Mouse (Mus musculus) intestine, postnatal 0 days (tissue): ENCODE measurements at regions not wholly inside any gene's neighbourhood (a gene's known extent, or its start where the extent isn't known, plus 50 kb on each side); places are given as distances from the start of the nearest gene placed in this dataset.
"Not testable (repeated sequence)": the region's sequence is repeated elsewhere in the genome, so short reads cannot be mapped to it uniquely, and the experiment has no call there.

Experiments used
- ATAC-seq: fragments of 200-750 bp; cut with Nextera tagmentation; 2 replicates; pipeline ENCODE4 v1.8.0; 2017; ENCODE audit warnings: mild to moderate bottlenecking, moderate TSS enrichment, moderate library complexity
- H3K27ac ChIP-seq: fragments of 300-500 bp; sonication (generic); 2 replicates; pipeline ENCODE4 v1.5.1; 2014; ENCODE audit warnings: mild to moderate bottlenecking, low read depth, low read length, moderate library complexity
- H3K27me3 ChIP-seq: fragments of 300-500 bp; sonication (generic); replicated peaks from 2 replicates; pipeline ENCODE4 v1.6.1; 2014; ENCODE audit warnings: low read length, mixed read lengths; ENCODE audit not compliant: control insufficient read depth, insufficient read depth
- H3K36me3 ChIP-seq: fragments of 300-500 bp; sonication (generic); 2 replicates; pipeline ENCODE4 v1.6.1; 2014; ENCODE audit warnings: mild to moderate bottlenecking, moderate library complexity; ENCODE audit not compliant: control insufficient read depth, insufficient read depth
- H3K4me1 ChIP-seq: fragments of 300-500 bp; sonication (generic); replicated peaks from 2 replicates; pipeline ENCODE4 v1.6.1; 2014; ENCODE audit warnings: antibody characterized with exemption, low read length, mixed read lengths; ENCODE audit not compliant: control insufficient read depth, insufficient read depth
- H3K4me2 ChIP-seq: fragments of 300-500 bp; sonication (generic); replicated peaks from 2 replicates; pipeline ENCODE4 v1.6.1; 2014; ENCODE audit warnings: low read depth, mild to moderate bottlenecking, moderate library complexity
- H3K4me3 ChIP-seq: fragments of 300-500 bp; sonication (generic); 2 replicates; pipeline ENCODE4 v1.5.1; 2014; ENCODE audit warnings: low read depth, low read length
- H3K9ac ChIP-seq: fragments of 300-500 bp; sonication (generic); 2 replicates; pipeline ENCODE4 v1.6.1; 2014; ENCODE audit warnings: mild to moderate bottlenecking, low read depth, low read length
- H3K9me3 ChIP-seq: fragments of 300-500 bp; sonication (generic); 2 replicates; pipeline ENCODE4 v1.6.1; 2016; ENCODE audit warnings: mixed run types; ENCODE audit not compliant: control insufficient read depth
- CTCF ChIP-seq: sonication (generic); IDR thresholded peaks from 2 replicates; pipeline ENCODE4 v1.5.1; 2016; ENCODE audit warnings: low read depth, mild to moderate bottlenecking, control low read depth, antibody characterized with exemption, moderate library complexity
- WGBS: fragments of 180-500 bp; shearing (Covaris S2); extraction: QIAGEN DNeasy Blood & Tissue Kit; methylation state at CpG from one replicate; pipeline ENCODE4 v1.1.7; 2014; 5-methylcytosine and 5-hydroxymethylcytosine counted together

DNA sequence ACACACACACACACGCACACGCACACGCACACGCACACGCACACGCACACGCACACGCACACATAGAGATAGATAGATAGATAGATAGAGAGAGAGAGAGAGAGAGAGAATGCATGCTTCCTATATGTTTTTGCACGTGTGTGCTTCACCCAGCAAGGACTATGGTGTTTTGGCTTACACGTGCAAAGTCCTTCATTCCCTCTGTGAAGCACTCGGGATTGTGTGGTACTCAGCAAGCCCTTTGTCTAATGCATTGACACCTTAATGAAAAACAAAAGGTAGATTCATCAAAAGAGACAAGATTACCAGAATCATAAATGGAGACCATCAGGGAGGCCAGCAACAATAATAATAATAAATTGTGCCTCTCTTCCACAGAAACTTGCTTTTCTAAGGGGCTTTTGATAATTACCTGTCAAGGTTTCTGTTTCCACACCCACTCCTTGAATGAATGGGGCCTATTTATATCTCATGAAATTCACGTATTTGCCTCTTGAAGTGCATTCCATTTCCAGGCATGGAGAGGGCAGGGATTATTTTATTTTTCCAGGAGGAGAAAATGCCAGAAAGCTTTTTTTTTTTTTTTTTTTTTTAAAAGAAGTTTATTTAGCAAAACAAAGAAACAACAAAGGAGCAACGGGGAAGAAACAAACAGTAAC is 93.0 kb downstream of the Btg1 start:
- TF ChIP-seq CTCF: no peak

DNA sequence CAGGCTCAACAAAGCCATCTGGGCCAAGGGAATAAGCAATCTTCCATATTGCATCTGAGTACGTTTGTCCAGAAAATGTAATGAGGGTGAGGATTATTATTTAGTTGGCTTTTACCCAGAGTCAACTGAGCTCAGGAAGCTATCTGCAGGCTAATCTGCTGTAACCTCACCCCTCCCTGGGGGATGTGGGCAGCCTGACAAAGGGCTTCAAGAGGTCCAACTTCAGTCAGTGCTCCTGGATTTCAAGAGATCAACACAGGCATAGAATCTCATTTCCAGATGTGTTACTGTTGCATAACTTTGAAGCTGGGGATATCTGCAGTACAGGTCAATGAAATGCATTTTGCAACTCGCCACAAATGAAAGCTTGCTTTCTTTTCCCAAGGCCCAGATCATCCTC is 95.2 kb downstream of the Btg1 start:
- no peak overlapping the region for H3K9ac ChIP-seq
- H3K27me3 ChIP-seq: no peaks in the 10 kb centered on the region
- no peaks in the 10 kb centered on the region for H3K9me3 ChIP-seq
- H3K27ac ChIP-seq: no peak overlapping the region
- no peaks in the 10 kb centered on the region for H3K36me3 ChIP-seq
- ATAC-seq: no peak
- no peak overlapping the region for H3K4me2 ChIP-seq
- 63% methylated on average over 2 of the region's 2 CpGs for WGBS
- H3K4me1 ChIP-seq: no peaks in the 10 kb centered on the region
- no peak for TF ChIP-seq CTCF
- no peak overlapping the region for H3K4me3 ChIP-seq

More for the DNA sequence above, 93.0 kb downstream of the Btg1 start:
- no peak for ATAC-seq
- H3K4me1 ChIP-seq: no peaks in the 10 kb centered on the region
- no peak overlapping the region for H3K4me3 ChIP-seq
- H3K27me3 ChIP-seq: no peaks in the 10 kb centered on the region
- no peaks in the 10 kb centered on the region for H3K36me3 ChIP-seq
- no peak overlapping the region for H3K9ac ChIP-seq
- WGBS: 86% methylated on average over 13 of the region's 13 CpGs
- no peak overlapping the region for H3K4me2 ChIP-seq
- H3K27ac ChIP-seq: no peak overlapping the region
- no peaks in the 10 kb centered on the region for H3K9me3 ChIP-seq

DNA sequence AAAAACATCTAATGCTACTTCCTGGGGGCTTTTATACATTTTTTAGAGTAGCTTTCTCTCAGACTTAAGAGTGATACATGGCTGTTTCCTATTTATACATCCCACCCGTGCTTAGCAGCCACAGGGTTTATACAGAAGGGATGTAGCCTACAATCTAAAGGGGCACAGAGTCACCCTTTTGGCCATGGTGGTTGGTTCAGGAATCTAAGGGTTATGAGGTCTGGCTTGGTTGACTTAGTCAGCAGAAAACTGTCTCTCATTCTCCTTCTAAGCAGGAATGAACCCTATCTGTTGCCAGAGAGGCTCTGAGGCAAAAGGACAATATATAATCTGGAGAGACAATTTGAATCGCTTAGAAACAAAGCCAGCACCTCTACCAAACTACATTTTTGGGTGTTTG is 97.9 kb downstream of the Btg1 start:
- Histone ChIP-seq H3K27me3 (no peaks in the 10 kb centered on the region), H3K4me3 (no peak overlapping the region), H3K4me1 (no peaks in the 10 kb centered on the region), H3K27ac (no peak overlapping the region), H3K9me3 (no peaks in the 10 kb centered on the region), H3K9ac (no peak overlapping the region), H3K36me3 (no peaks in the 10 kb centered on the region), H3K4me2 (no peak overlapping the region)
- ATAC-seq: no peak
- no peak for TF ChIP-seq CTCF
- WGBS: 75% methylated on average over 2 of the region's 2 CpGs

DNA sequence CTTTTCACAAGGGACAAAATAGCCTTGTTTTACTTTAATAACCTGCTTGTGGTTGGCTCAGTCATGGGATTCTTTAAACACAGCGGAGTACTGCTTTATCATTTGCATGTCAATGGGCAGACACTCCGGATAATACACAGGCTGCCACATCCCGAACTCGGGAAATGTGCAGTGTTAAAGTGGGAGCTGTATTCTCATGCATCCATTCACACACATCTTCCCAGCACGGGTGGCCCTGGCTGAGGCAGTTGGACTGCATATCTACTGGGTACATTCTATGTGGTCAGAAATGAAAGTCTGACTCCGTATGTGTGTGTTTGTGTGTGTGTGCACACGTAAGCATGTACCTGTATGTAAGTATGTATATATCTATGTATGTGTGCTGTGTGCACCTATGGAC is 100.5 kb downstream of the Btg1 start:
- Histone ChIP-seq H3K4me3 (no peak overlapping the region), H3K27ac (no peak overlapping the region), H3K9ac (no peak overlapping the region), H3K27me3 (no peaks in the 10 kb centered on the region), H3K4me2 (no peak overlapping the region), H3K36me3 (no peaks in the 10 kb centered on the region), H3K4me1 (no peaks in the 10 kb centered on the region), H3K9me3 (no peaks in the 10 kb centered on the region)
- TF ChIP-seq CTCF: no peak
- WGBS: 82% methylated on average over 7 of the region's 7 CpGs
- ATAC-seq: no peak

DNA sequence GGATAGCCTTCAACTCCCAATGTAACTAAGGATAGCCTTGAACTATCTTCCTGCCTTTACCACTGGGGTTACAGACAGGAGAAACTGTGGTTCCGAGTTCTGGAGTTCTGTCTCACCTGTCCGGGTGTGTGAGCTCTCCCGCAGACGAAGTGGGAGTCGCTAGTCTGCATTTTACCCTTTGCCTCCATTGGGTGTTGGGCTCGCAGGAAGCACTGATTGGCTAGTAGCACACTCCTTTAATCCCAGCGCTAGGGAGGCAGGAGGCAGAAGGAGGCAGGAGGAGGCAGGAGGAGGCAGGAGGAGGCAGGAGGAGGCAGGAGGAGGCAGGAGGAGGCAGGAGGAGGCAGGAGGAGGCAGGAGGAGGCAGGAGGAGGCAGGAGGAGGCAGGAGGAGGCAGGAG is 101.9 kb downstream of the Btg1 start:
- not testable (repeated sequence) for H3K9ac ChIP-seq, H3K4me3 ChIP-seq, ATAC-seq, H3K27ac ChIP-seq, H3K9me3 ChIP-seq, H3K4me1 ChIP-seq, H3K4me2 ChIP-seq, H3K36me3 ChIP-seq, H3K27me3 ChIP-seq
- 95% methylated on average over 7 of the region's 7 CpGs for WGBS

DNA sequence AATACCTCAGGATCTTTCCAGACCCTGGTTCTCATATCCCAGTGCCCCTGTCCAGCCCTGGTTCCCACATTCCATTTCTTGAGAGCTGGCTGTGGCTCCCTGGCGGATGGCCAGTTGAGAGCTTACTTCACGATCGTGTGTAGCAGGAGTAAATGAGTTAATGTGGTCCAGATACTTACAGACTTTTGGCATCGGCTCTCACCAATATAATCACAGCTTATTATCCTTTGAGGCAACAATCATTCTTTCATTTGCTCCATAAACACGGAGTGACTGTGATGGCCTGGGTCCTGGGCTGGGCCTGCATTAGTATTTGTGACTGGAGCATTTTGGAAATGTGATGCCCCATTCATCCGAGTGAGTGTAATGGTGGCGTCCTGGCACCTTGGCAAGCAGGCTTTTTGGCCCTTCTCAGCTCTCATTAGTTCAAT is 103.5 kb downstream of the Btg1 start:
- Histone ChIP-seq H3K9ac (no peak overlapping the region), H3K27me3 (no peaks in the 10 kb centered on the region), H3K27ac (no peak overlapping the region), H3K4me2 (no peak overlapping the region), H3K4me3 (no peak overlapping the region), H3K36me3 (no peaks in the 10 kb centered on the region), H3K4me1 (peaks cover 7% of the 10 kb centered on the region; the same call in 1 of the 2 replicates), H3K9me3 (no peaks in the 10 kb centered on the region)
- 66% methylated on average over 7 of the region's 7 CpGs for WGBS
- TF ChIP-seq CTCF: no peak
- no peak for ATAC-seq
